Mouse (Mus musculus): ENCODE measurements around the gene Smtnl2. TPM values are rescaled to one million over a fixed set of nuclear protein-coding genes. Genes with fewer than 3 reads are reported as not detected.
A peak's percentile ranks its signal among the peaks of the same experiment; 100 is the strongest.

The Smtnl2 gene
- polyA plus RNA-seq, 1 experiment = 20.3 TPM

- peak; percentile 74 for DNase-seq
- WGBS = 11% methylated on average over 42 of the region's 42 CpGs
- Histone ChIP-seq H3K4me3 (ENCODE audit: insufficient read depth, low read depth, low read length) (peak overlapping the region; percentile 47), H3K27ac (ENCODE audit: insufficient read depth, low read depth, low read length) (no peak overlapping the region), H3K4me1 (ENCODE audit: control insufficient read depth, insufficient read depth, low read length) (no peaks in the 10 kb centered on the region; the same call in 1 of the 2 replicates), H3K27me3 (replicated peaks; ENCODE audit: control insufficient read depth, insufficient read depth, low read length) (no peaks in the 10 kb centered on the region), H3K36me3 (ENCODE audit: control insufficient read depth, insufficient read depth, low read length) (no peaks in the 10 kb centered on the region)
- no peak for TF ChIP-seq CTCF (conservative IDR thresholded peaks at IDR 0.05; ENCODE audit: insufficient read depth, insufficient read length, low read depth, low read length)
- no peak for TF ChIP-seq POLR2A (IDR thresholded peaks at IDR 0.05; ENCODE audit: low read depth, low read length)
Measured at GRCm38 (mm10) chr11:72361385-72362346, 49.8 kb downstream of the Smtnl2 start.

DNA sequence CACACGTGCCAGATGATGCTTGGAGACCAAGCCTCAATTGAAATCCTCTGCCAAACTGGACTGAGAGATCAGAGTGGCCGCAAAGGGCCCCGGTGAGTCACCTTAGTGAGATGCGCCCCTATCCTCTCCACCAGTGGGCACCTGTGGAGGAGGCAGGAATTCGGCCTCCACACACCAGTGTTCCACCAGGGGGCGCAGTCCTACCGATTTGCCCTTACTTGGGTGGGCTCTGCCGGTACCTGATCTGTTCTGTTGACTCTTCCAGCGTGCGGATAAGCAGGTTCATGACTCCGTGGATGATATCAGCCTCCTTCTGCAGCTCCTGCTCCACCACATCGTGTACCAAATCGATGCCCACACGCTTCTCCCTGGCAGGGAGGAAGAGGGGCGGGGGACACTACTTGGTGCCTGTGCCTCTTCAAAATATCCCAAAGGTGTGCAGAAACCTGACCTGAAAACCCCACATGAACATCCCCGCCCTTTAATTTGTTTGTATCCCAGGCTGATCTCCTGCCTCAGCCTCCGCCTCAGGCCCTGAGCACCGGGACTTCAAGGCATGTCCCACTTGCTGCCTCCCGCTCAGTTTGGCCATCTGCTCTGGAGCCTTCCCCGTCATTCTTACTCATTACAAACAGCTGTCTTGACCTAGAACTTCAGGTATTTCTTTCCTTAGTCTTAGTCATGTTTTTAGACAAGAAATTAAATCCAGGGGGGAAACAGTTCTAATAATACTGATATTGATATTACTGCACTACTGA is 56.4 kb downstream of the Smtnl2 start:
- Histone ChIP-seq H3K4me1 (ENCODE audit: control insufficient read depth, insufficient read depth, low read length) (no peaks in the 10 kb centered on the region), H3K4me3 (ENCODE audit: insufficient read depth, low read depth, low read length) (no peak overlapping the region), H3K27me3 (replicated peaks; ENCODE audit: control insufficient read depth, insufficient read depth, low read length) (no peaks in the 10 kb centered on the region), H3K27ac (ENCODE audit: insufficient read depth, low read depth, low read length) (no peak overlapping the region), H3K36me3 (ENCODE audit: control insufficient read depth, insufficient read depth, low read length) (no peaks in the 10 kb centered on the region)
- 28% methylated on average over 20 of the region's 20 CpGs for WGBS
- TF ChIP-seq CTCF (conservative IDR thresholded peaks at IDR 0.05; ENCODE audit: insufficient read depth, insufficient read length, low read depth, low read length) (peak; percentile 86), POLR2A (IDR thresholded peaks at IDR 0.05; ENCODE audit: low read depth, low read length) (no peak)
- peak; percentile 65 for DNase-seq

DNA sequence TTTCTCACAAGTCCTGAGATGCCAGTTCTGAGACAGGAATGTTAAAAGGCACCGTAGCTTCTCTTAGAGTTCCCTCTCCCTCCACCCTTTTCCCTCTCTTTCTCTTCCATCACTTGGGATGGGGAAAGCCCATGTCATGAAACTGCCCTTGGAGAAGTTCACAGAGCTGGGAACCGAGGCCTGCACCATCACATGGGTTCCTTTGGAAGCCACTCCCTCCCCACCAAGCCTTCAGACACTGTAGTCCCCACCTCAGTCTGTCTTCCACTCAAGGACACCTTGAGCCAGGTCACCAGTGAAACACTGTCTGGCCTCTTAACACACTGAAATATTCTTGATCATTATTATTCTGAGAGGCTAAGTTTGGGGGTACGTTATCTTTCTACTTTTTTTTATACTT is 58.3 kb downstream of the Smtnl2 start:
- H3K27me3 ChIP-seq (replicated peaks; ENCODE audit: control insufficient read depth, insufficient read depth, low read length) = no peaks in the 10 kb centered on the region
- no peaks in the 10 kb centered on the region for H3K36me3 ChIP-seq (ENCODE audit: control insufficient read depth, insufficient read depth, low read length)
- no peak overlapping the region for H3K4me3 ChIP-seq (ENCODE audit: insufficient read depth, low read depth, low read length)
- 84% methylated on average over 3 of the region's 3 CpGs for WGBS
- no peak for DNase-seq
- TF ChIP-seq CTCF (conservative IDR thresholded peaks at IDR 0.05; ENCODE audit: insufficient read depth, insufficient read length, low read depth, low read length) = no peak
- peaks cover 7% of the 10 kb centered on the region for H3K4me1 ChIP-seq (ENCODE audit: control insufficient read depth, insufficient read depth, low read length)
- no peak overlapping the region for H3K27ac ChIP-seq (ENCODE audit: insufficient read depth, low read depth, low read length)

DNA sequence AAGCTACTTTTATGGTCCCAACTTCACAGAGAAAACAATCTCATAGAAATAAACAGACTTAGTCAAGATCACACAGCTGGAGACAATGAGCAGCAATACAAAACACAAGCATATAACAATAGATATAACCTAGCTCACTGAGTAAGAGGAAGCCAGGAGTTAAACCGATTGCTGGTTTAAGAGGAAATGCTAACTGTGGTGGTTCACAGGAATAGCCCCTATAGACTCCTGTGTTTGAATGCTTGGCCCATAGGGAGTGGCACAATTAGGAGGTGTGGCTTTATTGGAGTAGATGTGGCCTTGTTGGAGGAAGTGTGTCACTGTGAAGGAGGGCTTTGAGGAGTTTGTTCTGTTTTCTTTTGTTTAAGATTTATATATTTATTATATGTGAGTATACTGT is 59.2 kb downstream of the Smtnl2 start:
- H3K4me3 ChIP-seq (ENCODE audit: insufficient read depth, low read depth, low read length) = no peak overlapping the region
- H3K4me1 ChIP-seq (ENCODE audit: control insufficient read depth, insufficient read depth, low read length) = peaks cover 7% of the 10 kb centered on the region
- no peak for DNase-seq
- 59% methylated on average over 1 of the region's 1 CpGs for WGBS
- H3K36me3 ChIP-seq (ENCODE audit: control insufficient read depth, insufficient read depth, low read length) = no peaks in the 10 kb centered on the region
- H3K27ac ChIP-seq (ENCODE audit: insufficient read depth, low read depth, low read length) = no peak overlapping the region
- TF ChIP-seq CTCF (conservative IDR thresholded peaks at IDR 0.05; ENCODE audit: insufficient read depth, insufficient read length, low read depth, low read length) (no peak), POLR2A (IDR thresholded peaks at IDR 0.05; ENCODE audit: low read depth, low read length) (no peak)
- H3K27me3 ChIP-seq (replicated peaks; ENCODE audit: control insufficient read depth, insufficient read depth, low read length) = no peaks in the 10 kb centered on the region

DNA sequence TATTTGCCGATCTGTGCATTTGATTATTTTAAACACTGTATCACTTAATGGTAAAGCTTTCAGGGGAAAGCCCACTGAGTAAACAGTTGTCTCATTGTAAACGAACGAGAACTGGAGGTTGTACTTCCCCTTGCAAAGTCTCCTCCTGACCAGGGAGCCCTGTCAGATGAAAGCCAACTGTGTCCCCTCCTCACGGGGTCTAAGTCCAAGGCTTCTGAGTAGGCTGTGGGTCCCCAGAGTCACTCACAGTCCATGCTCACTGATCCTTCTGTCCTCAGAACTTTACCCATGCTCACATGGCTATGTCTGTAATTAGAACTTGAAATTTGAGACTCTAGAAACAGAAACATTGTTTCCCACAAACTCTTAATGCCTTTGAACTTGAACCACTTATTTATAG is 61.9 kb downstream of the Smtnl2 start:
- TF ChIP-seq CTCF (conservative IDR thresholded peaks at IDR 0.05; ENCODE audit: insufficient read depth, insufficient read length, low read depth, low read length) (no peak), POLR2A (IDR thresholded peaks at IDR 0.05; ENCODE audit: low read depth, low read length) (no peak)
- Histone ChIP-seq H3K27ac (ENCODE audit: insufficient read depth, low read depth, low read length) (no peak overlapping the region), H3K4me3 (ENCODE audit: insufficient read depth, low read depth, low read length) (no peak overlapping the region), H3K36me3 (ENCODE audit: control insufficient read depth, insufficient read depth, low read length) (no peaks in the 10 kb centered on the region), H3K27me3 (replicated peaks; ENCODE audit: control insufficient read depth, insufficient read depth, low read length) (no peaks in the 10 kb centered on the region), H3K4me1 (ENCODE audit: control insufficient read depth, insufficient read depth, low read length) (peaks cover 7% of the 10 kb centered on the region)
- 57% methylated on average over 4 of the region's 4 CpGs for WGBS
- DNase-seq = peak; percentile 50

DNA sequence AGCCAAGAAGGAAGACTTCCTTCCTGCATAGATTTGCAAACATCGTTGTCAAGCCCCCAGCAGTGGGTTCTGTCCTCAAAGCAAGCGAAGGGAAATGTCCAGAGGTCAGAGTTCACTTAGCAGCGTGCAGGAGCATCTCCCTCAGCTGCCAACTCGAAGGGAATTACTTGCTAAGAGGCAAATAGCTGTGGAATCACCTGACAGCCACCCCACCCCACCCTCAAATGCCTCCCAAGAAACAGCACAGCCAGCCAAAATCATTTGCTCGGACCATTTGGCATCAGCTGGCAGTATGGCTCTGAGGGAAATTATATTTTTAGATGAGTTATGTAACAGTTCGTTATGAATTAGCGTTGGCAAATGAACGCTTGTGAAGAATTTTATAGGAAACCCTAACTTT is 62.5 kb downstream of the Smtnl2 start:
- TF ChIP-seq POLR2A (IDR thresholded peaks at IDR 0.05; ENCODE audit: low read depth, low read length) (no peak), CTCF (conservative IDR thresholded peaks at IDR 0.05; ENCODE audit: insufficient read depth, insufficient read length, low read depth, low read length) (no peak)
- Histone ChIP-seq H3K4me1 (ENCODE audit: control insufficient read depth, insufficient read depth, low read length) (peaks cover 7% of the 10 kb centered on the region), H3K27me3 (replicated peaks; ENCODE audit: control insufficient read depth, insufficient read depth, low read length) (no peaks in the 10 kb centered on the region), H3K27ac (ENCODE audit: insufficient read depth, low read depth, low read length) (peak overlapping the region; percentile 8; the same call in 1 of the 2 replicates), H3K36me3 (ENCODE audit: control insufficient read depth, insufficient read depth, low read length) (no peaks in the 10 kb centered on the region), H3K4me3 (ENCODE audit: insufficient read depth, low read depth, low read length) (no peak overlapping the region)
- 17% methylated on average over 8 of the region's 8 CpGs for WGBS
- peak; percentile 74 for DNase-seq

GRCm38 (mm10) chr11:72348563-72348962 is 63.0 kb downstream of the Smtnl2 start:
- Histone ChIP-seq H3K4me1 (ENCODE audit: control insufficient read depth, insufficient read depth, low read length) (peaks cover 7% of the 10 kb centered on the region), H3K27ac (ENCODE audit: insufficient read depth, low read depth, low read length) (peak overlapping the region; percentile 8; the same call in 1 of the 2 replicates), H3K27me3 (replicated peaks; ENCODE audit: control insufficient read depth, insufficient read depth, low read length) (no peaks in the 10 kb centered on the region), H3K4me3 (ENCODE audit: insufficient read depth, low read depth, low read length) (no peak overlapping the region), H3K36me3 (ENCODE audit: control insufficient read depth, insufficient read depth, low read length) (no peaks in the 10 kb centered on the region)
- peak; percentile 72 for DNase-seq
- TF ChIP-seq CTCF (conservative IDR thresholded peaks at IDR 0.05; ENCODE audit: insufficient read depth, insufficient read length, low read depth, low read length) = no peak
- no peak for TF ChIP-seq POLR2A (IDR thresholded peaks at IDR 0.05; ENCODE audit: low read depth, low read length)
- whole genome bisulfite sequencing = 21% methylated on average over 10 of the region's 10 CpGs
